Mouse (Mus musculus) spleen, postnatal 14 days (tissue): ENCODE measurements around the gene Sept3.
A peak's percentile ranks its signal among the peaks of the same experiment; 100 is the strongest.

Source experiments
- DNase-seq, 2 experiments: peaks; one replicate each; pipeline ENCODE4 v3.0.0; 2021 to 2022; ENCODE audit warnings: low spot score in 2 of 2

The Sept3 gene

DNA sequence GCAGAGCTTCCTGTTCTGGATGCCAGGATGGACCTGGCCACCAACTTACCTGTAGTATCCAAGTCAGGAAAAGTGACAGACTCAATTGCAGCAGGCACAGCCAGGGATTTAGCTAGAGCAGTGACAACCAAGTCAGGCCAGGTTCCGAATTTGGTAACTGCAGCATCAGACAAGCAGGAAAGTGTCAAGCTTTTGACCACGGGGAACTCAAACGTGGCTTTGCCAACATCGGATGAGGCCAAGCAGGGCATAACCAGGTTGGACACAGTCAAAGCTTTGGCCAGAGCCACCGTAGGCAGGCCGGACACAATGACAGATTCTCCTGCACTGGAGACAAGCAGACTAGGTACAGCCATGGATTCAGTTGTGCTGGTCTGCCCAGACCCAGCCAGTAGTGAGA lies 2.4 kb upstream of the Sept3 start:
- DNase-seq, result no peak

DNA sequence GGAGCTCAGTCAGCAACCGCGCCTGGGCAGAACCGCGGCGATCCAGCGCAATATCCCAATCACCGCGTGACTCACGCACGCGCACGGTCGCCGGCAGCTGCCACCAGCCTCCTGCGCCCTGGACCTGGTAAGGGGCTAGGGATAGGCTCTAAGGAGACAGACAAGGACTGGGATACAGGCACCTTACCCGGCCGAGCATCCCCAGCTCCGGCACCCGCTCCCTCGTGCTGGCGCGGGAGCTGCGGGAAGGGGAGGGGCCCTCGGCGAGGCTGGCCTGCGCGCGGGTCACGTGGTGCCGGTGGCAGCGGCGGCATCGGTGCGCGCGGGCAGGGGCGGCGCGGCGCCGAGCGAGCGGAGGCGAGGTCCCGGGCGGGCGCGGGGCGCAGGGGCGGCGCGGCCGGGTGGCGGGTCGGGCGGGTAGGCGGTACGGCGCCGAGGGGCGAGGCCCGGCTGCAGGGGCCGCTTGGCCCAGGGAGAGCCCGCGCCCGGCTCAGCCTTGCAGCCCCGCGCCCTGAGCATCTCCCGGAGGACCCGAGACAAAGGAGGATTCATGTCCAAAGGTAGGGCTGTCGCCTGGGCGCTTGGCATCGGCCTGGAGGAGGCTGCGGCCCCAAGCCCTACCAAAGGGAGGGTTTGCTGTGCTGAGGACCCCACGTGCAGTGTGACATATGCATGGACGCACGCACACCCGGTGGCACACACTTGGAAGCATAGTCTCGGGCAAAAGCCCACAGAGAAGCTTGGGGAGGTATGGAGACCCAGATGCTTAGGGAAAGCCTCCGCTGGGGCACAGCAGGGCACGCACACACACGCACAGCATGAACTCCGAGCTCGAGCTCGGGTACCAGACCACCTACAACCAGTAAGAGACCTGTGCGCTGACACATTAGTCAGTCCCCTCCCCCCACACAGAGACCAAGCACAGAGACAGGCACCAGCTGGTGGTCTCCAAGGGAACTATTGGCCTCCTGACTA lies 521 bp downstream of the Sept3 start:
- DNase-seq, result no peak

DNA sequence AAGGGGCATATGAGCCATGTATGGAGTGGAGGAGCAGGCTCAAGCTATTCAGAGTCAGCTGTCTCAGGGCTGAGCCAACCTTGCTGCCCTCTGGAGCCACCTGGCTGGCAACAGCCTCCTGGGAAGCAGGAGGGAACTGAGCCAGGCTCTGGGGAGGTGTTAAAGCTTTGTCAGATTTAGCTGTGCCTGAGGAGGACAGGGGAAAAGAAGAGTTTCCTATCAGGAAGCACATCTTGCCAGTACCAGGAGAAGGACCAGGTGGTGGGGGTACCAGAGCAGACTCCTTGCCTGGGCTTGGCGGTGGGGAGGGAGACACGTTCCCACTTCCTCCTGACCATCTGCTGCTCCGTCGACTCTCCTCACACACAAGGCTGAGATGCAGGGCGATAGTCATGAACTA lies 2.9 kb downstream of the Sept3 start:
- no peak for DNase-seq

DNA sequence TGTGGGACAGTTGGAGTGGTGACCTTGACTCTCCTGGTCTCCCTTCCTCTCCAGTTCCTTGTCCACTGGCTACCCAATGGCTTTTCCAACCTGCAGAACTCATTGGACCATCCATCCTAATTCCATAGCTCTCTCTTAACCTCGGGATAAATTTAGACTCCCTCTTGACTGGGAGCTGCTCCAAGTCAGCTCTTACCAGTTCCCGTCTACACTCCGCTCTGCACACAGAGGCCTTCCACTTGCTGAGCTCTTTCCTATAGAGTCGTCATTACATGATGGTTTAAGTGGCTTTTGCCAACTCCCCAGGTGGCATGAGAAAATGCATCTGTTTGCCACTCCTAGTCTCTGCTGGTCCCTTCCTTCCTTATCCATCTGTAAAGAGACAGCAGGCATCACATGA lies 5.9 kb downstream of the Sept3 start:
- DNase-seq, result no peak

DNA sequence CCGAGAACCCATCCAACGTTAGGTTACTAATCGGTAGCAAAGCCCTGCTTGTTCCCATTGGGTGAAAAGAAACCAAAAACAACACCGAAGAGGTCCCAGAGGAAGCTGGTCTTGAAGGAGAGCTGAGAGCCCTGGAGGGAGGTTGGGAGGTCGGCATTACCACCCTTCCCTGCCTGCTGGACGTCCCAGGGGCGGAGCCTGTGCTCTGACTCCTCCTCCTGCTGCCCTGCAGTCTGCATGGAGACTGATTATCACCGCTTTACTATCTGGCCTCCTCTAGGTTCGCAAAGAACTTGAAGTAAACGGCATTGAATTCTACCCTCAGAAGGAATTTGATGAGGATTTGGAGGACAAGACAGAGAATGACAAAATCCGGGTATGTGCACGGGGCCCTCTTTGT lies 11.5 kb downstream of the Sept3 start:
- no peak for DNase-seq

DNA sequence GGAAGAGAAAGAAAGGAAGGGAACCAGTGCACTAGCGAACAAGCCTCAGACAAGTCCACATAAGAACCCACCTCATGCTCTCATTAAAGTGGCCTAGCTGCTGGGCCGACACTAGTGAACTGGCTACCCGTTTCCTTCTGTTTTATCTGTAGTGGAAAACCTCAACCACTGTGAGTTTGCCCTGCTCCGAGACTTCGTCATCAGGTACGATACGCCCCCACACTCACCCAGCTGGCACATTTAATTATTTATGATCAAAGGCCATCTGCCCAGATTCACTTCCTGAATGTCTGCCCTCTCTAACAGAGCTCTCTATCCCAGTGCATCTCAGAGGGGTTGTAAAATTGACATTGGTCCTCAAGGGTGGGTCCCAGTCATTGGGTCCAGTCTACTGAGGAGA lies 15.6 kb downstream of the Sept3 start:
- no peak for DNase-seq

DNA sequence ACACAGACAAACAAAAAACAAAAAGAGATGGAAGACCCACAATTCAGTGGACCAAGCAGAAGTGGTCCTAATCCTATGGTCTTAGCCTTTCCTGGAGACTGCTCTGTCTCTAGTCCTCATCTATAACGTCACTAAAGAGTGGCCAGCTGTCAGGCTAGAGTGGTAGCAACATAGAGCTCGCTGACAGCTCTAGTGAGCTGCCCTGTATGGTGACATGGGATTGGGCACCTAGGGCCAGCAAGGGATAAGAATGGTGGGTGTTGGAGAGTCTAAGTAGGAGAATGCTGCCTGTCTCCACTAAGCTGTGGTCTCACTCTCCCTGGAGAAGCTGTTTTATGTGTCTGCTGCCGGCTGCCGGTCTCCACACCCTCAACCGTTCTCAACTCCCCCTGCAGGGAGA lies 18.2 kb downstream of the Sept3 start:
- DNase-seq, result no peak

DNA sequence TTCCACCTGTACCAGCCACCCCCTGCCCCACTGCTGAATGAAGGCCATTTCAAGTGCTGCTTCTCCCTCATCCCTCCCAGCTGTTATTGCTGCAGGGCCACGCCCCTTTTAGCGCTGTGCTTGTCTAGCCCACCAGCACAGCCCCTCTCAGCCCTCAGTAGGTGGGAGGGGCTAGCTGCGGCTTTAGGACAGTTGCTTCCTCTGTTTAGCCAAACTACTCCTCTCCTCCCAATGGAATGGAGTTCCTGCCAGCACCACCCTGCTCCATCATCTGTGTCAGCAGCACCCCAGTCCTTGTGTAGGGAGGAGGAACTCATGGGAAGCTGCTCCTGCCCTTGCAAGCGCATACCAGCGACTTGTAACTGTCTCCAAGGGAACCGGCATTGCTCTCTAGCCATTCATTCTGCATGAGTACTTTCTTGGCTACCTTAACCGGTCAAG lies 18.6 kb downstream of the Sept3 start:
- DNase-seq, result no peak

DNA sequence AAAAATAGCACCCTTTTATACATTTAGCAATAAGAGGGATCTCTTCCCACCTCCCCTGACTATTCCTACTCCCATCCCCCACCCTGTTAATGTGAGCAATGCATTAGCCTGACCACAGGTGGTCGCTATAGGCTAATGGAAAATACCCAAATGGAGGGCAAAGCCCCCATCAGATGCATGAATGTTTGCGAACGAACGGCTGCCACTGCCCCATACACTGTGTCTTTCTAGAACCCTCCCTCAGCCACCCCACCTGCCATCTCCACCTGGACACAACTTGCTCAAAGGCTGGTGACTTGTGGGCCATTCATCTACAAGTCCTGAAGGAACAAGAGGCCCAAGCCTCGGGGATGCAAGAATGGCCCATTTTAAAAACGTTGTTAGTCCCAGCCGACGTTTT lies 19.4 kb downstream of the Sept3 start:
- DNase-seq, result no peak

DNA sequence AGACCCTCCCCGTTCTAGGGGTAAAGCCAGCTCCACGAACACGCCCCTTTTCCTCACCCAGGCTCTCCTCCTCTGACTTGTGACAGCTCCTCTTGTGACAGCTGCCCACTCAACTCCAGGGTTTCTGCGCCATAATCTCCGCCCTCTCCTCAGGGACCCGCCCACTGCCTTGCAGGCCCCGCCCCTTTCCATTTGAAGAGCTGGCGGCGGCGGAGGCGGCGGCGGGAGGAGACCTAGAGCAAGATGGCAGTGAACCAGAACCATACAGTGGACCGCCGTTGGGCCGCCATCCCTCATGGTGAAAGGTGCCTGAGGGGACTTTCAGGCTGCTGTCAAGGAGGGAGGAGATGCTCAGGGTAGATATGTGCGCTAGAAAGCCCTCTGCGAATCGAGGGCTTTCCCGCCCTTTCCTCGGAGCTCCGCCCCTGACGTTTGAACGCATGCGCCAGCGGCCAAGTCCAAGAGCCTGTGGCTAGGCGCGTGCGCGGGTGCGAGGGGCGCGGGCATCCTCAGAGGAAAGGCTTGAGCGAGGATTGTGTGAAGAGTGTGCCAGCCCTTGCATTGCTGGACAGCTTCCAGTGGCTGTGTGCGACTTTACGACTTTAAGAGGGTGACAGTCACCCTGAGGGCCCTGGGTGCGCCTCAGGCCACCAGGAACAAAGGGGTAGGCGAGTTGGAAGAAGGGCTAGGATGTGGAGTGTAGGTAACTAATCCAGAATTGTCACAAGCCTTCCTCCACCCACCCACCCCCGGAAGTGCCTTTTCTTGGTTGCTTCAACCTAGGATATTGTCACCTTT lies 24.3 kb downstream of the Sept3 start, which contains the start of gene Wbp2nl:
Gene Wbp2nl (plus strand): TSS at position 191 of the 798 bp plus-strand sequence.
- no peak for DNase-seq

DNA sequence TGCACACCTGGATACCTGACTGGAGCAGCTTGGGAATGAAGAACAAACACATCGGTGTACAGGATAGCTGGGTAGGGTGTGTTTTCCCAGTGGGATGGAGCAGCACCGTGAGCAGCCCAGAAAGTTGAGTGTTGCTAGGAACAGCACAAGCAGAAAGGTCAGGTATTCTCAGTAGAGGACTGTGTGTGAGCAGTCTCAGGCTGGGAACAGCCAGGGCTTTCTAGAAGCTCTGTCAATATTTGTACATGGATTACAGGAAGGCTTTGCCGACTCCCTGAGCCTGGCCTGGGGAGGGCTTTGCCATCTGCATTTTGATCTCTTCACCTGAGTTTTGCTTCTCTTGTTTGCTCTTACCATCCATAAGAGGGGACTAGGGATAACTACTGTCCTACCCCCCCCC lies 32.4 kb downstream of the Sept3 start:
- DNase-seq, result no peak

DNA sequence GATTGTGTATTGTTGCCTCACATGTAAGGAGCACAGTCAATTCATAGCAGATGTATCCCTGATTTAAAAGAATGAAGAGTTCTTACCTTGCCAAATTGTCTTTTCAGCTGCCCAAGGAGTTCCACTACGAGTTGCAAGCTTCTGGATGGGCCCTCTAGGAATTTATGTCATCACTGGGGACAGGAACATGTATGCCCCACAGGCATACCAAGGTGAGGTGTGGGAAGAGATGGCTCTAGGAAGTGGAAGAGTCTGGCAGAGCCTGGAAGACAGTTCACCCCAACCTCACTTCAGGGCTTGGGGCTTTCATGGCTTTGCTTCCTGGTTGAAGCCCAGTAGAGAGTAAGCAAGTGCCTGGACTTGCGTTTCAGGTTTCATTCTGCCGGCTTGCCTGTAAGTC lies 33.7 kb downstream of the Sept3 start:
- no peak for DNase-seq

DNA sequence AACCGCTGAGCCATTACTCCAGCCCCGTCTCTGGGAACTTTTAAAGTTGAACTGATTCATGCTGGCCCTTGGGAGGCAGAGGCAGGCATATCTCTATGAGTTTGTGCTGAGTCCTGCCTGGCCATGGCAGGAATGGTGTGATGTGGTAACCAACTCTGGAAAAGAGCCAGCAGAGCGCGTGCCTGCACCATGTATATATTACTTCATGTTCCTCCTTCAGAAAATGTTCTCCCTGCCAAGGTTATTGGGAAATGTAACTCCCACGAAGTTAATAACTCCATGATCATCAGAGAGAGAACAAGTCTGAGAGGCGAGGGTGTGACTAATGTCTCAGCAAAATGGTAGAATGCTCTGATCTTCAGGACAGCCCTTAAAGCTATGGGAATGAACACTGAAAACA lies 43.1 kb downstream of the Sept3 start:
- no peak for DNase-seq

DNA sequence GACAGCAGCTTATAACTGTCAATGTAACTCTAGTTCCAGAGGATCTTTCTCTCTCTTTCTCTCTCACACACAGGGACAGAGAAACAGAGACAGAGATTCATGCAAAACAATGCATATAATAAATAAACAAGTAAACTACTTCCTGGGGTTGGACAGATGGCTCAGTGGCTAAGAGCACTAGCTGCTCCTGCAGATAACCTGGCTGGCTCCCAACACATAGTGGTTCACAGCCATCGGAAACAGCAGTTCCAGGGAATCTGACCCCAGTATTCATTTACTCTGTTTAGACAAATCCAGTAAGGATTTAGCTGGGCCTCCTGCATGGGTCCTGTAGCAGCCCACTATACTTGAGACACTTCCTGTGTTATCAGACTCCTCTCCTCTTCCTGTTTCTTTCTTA lies 44.9 kb downstream of the Sept3 start:
- DNase-seq, result no peak

DNA sequence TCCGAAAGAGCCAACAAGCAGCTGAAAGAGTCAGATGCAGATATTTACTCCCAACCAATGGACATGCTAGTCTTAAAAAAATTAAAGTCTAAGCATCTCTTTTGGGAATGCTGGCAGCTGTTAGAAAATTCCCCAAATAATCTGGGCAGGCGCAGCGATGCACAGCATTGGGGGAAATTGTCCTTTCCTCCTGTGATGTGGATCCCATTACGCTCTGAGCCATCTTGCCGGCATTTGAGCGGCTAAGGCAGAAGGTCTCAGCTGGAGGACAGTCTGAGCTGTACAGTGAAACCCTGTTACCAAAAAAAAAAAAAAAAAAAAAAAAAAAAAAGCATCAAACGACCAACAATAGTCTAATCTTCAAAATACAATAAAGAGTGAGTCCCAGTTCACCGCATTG lies 47.5 kb downstream of the Sept3 start:
- DNase-seq, result no peak

DNA sequence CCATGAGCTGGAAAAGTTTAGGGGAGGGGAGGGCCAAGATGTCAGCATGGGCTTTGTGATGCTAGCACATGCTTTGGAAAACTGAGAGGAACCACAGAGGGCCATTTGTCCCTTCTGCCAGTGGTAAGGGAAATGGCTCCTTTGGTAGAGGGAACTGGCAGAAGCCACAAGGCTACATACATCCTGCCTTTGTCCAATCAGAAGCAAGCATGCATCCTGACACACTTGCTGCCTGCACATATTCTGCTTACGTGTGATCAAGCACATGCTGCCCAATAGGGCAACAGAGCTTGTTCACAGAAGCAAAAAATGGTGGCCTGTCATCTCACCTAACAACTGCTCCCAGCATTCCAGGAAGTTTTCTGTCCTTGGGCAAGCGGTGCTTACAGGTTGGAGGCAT lies 50.7 kb downstream of the Sept3 start:
- DNase-seq, result no peak

DNA sequence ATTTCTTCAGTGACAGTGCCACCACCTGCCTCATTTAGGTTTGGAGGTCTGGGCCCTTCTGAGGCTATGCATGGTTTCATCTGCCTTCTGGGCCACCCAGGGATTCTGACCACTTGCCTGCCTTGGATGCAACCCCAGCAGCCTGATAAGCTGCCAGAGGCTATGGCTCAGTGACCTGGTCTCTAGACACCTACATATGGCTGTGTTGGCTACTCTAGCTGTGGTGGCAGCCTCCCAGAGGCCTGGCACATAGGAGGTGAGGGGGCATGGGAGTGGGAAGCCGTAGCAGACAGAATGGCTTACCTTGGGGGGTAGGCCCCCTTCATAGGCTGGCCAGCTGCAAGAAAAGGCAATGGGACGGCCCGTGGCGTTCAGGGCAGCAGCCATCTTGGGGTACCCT lies 60.5 kb downstream of the Sept3 start:
- no peak for DNase-seq

DNA sequence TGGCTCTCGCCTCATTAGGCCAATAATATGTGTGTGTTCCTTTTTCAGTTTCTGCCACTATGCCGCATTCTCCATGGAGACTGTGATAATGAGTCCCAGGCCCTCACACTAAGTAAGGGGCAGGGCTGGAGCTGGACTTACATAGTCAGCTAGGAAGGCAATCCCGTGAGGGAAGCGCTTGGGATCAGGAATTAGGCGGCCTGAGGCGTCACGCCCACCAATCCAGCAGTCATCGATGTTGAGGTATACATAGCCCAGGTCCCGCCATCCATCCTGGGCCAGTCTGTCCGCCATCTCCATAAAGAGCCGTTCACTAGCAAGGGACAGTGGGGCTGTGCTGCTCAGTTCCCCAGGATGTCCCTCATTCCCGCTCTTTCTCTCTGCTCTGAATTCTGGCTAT lies 61.9 kb downstream of the Sept3 start:
- no peak for DNase-seq

DNA sequence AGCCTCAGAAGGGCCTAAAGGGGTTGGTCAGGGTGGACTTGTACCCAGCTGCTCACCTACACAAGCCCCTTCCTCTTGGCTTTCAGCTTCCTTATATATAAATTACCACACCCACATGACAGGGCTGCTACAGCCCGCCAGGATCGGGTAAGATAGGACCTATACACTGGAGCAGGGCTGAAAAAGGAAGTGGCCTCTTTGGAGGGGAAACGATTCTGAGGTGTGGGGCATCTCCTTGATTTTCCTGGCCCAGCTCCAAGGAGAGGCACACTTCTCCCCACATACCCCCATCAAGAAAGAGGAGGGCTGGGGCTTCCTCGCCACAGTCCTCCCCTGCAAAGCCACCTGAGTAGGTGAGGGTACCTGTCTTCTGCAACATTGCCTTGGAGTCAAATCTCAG lies 63.2 kb downstream of the Sept3 start:
- no peak for DNase-seq

DNA sequence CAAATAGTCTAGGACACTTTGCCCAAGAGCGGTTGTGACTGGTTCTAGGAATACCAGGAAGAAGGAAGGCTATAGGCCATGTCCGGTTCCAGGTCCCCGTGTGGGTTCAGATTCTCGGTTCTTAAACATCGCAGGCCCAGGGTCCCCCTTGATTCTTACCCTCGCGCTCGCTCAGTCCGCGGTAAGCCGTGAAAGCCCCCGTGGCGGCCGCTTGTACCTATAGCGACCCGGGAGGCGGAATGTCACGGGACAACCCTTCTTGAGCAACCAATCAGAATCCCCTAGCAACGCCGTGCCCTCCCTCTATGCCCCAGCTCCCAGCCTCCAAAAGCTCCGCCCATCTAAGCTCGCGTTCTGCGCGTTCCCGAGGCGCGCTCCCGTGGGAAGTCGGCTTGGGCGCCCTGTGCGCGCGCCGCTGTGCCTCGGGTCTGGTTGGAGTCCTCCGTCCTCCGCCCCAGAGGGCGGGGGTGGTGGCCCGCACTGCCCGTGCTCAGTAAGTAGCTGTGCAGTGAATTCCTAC lies 64.0 kb downstream of the Sept3 start, which contains the start of the genes Naga, Pheta2 and Smdt1:
Gene Naga (minus strand): TSS at position 333 of the 520 bp plus-strand sequence.
Gene Pheta2 (plus strand): TSS at position 350 of the 520 bp plus-strand sequence.
Gene Smdt1 (plus strand): TSS at position 367 of the 520 bp plus-strand sequence.
- DNase-seq, result peak; percentile 96 to 97

DNA sequence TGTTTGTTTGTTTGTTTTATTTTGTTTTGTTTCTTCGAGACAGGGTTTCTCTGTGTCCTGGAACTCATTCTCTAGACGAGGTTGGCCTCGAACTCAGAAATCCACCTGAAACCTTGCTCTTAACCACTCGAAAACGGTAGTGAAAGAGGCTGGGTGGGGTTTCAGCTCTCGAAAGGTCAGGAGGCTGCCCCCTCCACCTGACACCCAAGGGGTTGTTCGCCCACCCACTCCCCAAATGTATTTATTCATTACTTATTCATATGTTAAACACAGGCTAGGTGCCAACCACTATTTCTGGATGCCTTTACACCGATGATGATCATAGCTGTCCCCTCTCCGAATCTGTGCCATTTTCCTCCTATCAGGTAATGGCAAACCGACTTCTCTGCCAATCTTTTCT lies 64.5 kb downstream of the Sept3 start:
- no peak for DNase-seq

DNA sequence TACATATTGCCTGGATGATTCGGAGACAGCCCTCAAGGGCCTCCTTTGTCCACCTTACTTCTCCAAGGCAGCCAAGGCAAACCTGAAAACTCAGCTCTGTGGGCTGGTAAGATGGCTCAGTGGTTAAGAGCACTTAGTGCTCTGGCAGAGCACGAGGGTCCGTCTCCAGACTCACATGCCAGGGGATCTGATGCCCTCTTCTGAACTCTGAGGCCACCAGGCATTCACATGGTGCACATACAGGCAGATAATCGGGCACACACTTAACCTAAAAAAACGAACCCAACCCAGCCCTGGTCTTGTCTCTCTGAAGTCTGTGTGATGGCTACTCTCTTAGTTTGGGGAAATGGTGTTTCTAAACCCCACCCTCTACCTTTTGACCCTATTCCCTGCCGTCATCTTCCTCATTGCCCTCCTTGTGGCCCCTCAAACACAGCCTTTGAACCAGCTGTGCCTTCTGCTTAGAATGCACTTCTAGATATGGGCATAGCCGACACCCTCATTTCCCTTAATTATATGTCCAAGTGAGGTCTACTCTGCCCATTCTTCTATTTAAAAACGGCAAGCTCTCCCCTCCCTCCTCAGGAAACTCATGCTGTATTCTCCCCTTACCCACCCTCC lies 65.1 kb downstream of the Sept3 start:
- DNase-seq, result no peak
